Mouse (Mus musculus) spleen, postnatal 4 days (tissue): ENCODE results near the gene Them5.

ENCODE experiments used
- DNase-seq, 2 experiments: peaks; one replicate each; pipeline ENCODE4 v3.0.0; 2022; ENCODE audit warnings: low spot score in 2 of 2

The Them5 gene

DNA sequence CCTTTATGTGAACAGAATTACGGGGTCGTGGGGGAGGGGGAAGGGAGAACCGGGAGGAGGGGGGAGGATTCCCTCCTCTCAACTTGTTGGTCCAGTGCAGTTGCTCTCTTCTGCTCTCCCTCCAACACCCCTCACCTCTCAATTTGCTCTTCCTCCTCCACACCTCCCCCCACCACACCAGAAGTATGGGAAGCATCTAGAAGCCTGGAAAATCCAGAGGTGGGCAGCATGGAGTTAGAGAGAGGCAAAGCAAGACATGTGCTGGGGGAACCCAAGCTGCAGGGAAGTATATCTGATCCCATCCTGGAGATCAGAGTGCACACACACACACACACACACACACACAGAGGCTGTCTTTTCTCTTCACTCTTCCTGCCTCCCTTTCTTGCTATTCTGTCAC, 30.1 kb downstream of the Them5 start:
- no peak for DNase-seq

DNA sequence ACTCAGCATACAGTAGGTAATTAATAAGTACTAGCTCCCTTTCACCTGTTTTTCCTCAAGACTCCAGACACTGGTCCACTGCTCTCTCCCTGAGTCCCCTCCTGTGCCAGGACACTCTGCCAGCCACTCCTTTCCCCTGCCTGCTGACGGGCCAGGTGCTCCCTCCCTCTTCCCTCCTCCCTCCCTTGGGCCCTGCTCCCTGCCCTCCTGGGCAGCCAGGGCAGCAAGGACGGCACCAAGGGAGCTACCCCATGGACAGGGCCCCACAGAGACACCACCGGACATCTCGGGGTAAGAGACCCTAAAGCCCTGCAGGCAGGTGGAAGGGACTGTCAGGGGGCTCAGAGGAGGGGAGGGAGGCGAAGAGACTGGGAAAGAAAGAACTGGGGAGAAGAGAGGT, 30.7 kb downstream of the Them5 start, which contains the start of gene Rorc:
Gene Rorc (plus strand): TSS at position 154 of the 400 bp plus-strand sequence.
- no peak for DNase-seq

DNA sequence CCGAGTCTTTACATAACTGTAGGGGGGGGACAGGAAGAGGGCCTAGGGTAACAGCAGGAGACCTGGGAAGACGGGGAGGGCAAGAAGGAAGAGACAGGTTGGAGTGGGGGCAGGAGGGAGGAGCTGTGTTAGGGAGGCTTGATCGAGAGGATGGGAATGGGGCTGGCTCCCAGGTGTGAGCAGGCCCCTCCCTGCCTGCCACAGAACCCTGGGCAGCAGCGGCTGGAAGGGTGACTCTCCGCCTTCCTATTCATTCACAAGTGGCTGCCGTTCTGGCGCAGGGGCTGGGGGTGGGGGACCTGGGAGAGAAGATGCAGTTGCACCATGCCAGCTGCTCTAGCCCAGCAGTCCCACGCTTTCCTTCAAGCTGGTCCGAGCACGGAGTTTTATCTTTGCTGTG, 31.2 kb downstream of the Them5 start:
- DNase-seq: no peak

DNA sequence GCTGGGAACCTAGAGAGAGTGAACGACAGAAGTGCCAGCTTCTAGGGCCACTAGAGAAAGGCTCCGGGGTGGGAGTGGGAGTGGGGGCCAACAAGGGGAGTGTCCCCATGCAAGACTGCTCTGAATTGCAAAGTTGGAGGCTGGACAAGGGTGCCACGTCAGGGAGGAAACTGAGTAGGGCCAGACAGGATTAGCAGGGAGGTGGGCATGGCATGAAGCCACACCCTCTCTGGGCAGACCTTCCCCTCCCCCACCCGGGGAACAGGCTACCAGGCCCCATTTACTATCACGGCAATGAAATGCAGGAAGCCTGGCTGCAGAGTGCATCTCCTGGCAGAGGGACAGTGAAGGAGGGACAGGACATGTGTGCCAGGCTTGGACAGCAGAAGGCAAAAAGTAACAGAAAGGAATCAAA, 31.7 kb downstream of the Them5 start:
- no peak for DNase-seq

DNA sequence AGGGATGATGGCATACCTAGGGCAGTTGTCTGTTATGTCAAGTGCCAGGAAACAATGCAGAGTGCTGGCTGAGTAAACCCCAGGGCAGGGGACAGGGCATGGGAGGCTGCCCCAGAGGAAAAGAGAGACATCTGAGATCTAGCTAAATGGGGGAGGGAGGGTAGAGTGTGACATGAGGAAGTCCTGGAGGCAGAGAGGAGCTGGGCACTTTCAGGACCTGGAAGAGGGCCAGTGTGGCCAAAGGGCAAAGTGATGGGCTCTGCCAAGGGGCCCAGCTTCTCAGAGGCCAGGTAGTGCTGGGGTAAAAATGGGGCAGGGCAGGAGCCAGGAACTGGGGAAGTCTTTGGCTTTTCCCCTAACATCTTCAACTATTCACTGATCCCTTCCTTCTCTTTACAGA, 32.7 kb downstream of the Them5 start:
- DNase-seq: no peak

DNA sequence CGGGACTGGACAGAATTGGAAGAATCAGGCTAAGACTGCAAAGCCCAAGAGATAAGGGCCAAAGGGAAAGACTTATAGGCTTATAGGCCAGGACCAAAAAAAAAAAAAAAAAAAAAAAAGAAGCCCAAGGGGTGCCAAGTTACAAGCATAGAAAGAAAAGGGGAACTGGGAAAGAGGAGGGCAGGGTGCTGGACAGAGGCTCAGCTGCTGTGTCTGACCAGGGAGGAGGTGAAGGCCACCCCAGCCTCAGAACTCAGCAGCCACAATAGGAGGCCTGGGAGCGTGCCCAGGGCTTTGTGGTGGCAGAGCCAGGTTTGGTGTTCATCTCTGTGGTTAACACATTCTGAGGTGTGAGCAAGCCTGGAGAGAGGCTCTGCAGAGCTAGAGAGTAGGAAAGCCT, 33.2 kb downstream of the Them5 start:
- DNase-seq: no peak

DNA sequence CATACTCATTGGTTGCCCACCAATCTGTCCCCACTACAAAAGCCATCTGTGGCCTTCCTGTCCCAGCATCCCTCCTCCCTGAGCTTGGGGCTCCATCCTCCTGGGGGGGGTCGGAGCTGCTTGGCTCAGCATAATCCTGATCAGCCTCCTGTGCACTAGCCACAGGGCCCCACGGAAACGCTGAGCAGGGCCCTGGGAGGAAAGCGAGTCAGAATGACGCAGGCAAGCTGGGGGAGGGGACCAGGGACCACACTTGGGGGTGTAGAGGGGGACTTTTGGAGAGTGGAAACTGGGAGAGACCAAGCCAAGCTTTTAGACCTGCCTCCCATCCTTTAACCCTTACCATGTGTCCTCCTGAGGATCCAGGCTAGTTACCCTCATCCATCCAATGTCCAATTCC, 34.0 kb downstream of the Them5 start:
- DNase-seq: no peak

DNA sequence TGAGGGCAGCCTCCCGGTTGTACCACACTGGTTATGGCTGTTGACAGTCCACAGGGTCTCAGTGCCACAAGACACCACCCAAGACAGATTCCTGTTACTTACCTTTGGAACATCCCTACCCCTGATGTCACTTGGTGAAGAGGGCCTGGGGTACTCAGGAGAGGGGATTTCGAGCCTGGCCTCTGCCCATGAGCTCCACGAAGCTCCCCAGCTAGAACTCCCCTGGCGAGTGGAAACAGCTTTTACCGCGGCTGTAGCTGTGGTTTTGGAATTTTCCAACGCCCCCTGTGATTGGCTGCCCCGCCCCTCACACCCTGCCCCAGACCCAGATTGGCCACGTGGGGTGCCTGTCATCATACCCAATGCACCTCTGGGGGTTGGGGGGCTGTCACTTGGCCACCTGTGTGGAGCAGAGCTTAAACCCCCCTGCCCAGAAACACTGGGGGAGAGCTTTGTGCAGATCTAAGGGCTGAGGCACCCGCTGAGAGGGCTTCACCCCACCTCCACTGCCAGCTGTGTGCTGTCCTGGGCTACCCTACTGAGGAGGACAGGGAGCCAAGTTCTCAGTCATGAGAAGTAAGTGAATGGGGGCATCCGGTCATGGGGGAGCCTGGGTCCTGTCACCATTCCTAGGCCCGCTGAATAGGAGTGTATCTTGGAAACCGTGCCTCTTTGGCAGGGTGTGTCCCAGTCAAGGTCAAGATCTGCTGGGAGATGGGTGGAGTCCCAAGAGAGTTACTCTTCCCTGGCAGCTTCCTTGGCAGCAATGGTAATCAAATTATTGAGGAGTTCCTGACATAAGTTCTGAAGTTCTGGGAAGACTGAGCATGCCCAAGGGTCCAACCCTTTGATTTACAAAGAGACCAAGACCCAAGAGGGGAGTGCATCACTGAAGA, 35.4 kb downstream of the Them5 start:
- DNase-seq: no peak

DNA sequence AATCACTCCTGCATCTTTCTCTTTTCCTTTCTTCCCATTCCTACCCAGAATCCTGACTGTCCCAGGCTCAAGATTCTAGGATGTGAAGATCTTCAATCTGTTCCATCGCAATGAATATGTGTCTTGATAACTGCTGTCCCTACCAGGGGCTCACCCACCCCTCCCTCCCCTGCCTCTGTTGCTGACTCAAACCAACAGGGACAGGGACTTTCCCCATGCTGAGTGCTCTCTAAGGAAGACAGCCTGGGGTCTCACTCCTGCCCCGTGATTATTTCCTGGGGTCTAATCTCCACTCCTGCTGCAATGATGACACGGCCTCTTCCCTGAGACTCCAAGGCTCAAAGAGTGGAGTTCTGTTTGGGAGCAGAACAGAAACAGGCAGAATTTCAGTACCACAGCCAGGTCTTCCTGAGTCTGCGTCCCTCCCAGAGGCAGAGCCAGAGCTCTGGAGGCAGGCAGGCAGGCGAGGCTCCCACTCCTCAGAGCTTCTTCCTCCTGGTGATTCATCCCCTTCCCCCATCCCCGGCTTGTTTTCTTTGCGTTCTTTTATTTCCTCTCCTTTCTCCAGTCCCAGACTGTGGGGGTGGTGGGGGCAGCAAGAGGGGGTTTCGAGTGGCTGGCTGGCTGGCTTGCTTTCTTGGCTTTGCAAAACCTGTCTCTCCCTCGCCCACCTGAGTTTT, 38.1 kb downstream of the Them5 start:
- DNase-seq: no peak

DNA sequence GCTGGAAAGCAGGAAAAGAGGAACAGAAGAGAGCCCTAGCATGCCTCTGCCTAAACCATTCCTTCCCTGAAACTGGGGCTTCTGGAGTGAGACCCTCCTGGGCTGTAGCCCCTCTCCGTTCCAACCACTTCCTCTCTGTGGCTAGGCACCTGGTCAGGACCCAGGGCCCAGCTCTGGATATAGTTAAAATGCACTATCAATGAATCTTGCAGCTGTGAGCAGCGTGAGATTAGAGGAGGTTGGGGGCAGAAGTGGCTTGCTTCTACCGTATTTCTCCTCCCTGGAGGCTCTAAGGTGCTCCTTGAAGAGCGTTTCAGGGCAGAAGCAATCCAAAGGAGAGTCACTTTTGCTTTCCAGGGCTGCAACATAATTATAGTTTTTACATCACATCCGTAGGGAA, 40.4 kb downstream of the Them5 start:
- no peak for DNase-seq

DNA sequence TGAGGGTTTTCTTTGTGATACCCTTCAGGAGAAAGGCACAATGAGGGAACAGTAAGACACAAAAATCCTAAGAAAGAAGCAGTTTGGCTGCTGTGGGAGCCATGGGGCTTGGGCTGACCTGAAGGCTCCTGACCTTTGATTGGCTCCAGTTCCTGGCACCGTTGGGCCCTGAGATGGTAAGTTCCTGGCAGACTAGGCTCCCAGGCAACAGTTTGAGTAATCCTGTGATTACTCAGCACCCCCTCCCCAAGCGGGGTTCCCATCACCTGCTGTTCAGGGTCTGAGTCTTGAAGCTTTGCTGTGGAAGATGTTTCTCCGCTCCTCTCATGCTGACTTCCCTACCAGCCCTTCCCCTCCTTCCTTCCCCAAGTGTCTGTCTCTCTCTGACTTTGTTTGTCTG, 41.6 kb downstream of the Them5 start:
- no peak for DNase-seq

DNA sequence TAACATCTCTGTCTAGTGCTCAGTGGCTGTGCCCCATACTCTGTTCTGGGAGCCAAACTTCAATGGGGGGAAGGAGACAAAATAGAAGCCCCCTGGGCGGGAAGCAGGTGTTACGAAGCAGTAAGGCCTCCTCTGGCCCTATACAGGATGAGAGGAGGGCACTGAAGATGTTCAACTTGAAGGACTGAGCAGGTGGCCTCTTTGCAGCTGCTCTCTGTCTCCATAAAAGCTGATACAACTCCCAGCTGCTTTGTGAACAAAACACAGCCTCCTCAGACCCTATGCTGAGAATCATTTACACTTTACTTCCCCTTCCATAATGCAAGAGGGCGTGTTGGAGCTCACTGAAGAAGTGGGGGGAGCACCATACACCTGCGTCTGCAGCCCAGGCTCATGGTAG, 44.8 kb downstream of the Them5 start:
- no peak for DNase-seq

DNA sequence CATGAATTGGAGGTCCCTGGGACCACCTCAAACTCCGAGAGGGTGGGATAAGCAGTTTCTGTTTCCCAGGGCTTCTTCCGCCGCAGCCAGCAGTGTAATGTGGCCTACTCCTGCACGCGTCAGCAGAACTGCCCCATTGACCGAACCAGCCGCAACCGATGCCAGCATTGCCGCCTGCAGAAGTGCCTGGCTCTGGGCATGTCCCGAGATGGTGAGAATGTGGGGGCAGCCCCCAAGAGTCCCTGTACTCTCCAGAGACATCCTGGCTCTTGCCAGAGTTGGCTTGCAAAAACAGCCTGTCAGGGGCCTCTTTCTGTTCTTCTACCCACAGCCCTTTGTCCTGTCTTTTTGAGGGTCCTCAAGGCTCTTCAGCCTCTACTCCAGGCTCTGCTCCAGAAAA, 45.5 kb downstream of the Them5 start:
- DNase-seq: no peak

DNA sequence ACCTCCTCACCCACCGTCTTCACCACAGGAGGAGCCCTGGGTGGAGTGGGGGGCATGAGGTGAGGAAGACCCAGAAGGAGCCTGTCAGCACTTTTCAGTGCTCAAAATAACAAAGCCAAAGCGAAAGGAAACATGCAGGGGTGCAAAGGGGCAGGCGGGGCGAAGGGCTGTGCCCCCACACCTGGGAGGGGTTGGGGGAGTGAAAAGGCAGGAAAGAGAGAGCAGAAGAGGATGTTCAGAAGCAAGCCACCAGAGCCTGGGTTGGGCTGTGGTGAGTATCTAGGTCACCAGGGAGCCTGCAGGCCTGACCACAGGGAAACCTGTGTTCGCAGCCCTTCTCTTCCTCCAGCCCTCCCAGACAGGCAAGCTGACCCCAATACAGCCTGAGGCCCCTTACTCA, 46.1 kb downstream of the Them5 start:
- no peak for DNase-seq

DNA sequence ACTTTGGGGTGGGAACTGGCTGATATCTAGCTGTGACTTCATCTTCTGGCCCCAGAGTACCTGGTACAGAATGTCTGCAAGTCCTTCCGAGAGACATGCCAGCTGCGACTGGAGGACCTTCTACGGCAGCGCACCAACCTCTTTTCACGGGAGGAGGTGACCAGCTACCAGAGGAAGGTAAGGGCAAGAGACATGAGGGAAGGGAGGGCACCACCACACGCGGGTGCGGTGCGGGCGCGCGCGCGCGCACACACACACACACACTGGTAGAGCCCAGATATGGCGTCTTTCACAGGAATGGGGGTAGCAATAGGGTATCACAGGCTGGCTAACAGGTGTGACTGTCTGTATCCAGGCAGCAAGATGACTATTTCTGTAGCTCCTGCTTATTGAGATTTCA, 47.5 kb downstream of the Them5 start:
- DNase-seq: no peak

DNA sequence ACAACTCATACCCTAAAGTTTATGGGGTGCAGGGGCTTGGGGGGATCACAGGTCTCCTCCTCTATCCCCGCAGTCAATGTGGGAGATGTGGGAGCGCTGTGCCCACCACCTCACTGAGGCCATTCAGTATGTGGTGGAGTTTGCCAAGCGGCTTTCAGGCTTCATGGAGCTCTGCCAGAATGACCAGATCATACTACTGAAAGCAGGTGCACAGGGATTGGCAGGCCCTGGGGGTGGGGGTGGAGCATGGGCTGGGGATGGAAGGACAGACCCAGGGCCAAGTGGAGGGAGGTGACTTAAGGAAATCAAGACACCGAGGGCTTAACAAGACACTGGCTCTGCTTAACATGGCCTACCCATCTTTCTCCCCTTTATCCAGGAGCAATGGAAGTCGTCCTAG, 49.1 kb downstream of the Them5 start:
- no peak for DNase-seq

DNA sequence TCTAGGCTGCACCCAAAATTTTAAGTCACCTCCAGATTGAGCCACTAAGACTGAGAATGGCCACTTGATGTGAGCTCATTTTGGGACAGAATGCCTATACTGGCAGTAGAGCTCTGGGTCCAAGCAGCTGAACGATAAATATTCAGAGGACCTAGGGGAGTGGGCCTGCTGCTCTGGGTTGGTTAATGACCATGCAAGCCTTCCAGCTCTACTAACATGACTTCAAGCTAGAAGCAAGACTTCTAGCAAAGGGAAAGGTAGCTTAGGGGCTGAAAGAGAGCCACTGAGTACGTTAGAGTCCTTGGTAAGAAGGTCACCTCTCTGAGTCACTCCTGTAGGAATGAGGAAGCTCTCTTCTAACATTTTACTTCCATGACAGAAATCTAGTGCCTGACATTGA, 50.2 kb downstream of the Them5 start:
- DNase-seq: no peak

DNA sequence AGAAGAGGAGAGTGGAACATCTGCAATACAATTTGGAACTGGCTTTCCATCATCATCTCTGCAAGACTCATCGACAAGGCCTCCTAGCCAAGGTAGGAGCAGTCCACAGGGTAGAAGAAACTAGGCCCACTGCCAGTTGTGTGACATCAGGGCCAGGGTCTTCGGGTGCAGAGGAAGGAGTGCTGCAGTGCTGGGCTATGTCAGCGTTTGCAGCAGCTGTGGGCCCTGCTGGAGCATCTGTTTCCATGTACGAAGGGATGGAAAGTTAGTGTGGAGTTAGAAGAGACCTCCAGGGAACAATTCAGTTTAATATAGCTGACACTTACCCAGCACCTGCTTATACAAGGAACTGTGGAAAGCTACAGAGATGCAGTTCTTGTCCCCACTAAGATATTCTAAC, 51.1 kb downstream of the Them5 start:
- DNase-seq: no peak

DNA sequence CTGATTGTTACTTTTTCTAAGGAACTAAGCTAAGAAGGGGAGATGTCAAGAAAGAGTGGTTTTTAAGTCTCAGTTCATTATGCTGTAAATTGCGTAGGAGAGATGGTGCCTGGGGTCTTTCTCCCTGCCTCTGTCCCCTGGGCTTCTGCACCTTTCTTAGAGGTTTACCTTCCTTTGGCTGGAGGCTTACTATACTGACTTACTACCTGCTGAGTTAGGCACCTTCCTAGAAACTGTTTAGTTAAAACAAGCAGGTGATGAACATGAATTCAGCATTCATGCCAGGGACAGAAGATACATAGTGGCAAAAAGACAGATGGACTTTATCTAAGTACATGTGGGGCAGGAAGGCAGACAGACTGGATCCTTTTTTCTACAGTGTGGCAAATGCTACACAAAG, 54.4 kb downstream of the Them5 start:
- DNase-seq: no peak

DNA sequence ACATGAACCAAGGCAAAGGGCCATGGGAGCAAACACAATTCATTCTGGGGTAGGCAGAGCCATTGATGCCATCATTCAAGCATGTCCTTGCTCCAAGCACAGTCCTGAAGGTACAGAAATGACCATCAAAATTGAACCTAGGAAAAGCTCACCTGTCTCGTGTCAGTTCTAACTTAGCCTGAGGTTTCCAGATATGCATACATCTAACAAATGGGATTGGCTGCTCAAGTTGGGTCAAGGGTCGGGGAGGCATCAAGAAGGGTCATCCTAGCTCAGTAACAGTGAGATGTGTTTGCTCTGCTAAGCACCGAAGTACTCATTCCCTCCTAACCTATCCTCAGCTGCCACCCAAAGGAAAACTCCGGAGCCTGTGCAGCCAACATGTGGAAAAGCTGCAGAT, 55.0 kb downstream of the Them5 start:
- DNase-seq: no peak
